Mouse (Mus musculus) spleen, postnatal 36 days (tissue): ENCODE measurements at regions not wholly inside any gene's neighbourhood (a gene's known extent, or its start where the extent isn't known, plus 50 kb on each side); places are given as distances from the start of the nearest gene placed in this dataset.

Experiments
- DNase-seq, 2 experiments: peaks; one replicate each; pipeline ENCODE4 v3.0.0; 2022; ENCODE audit warnings: low spot score in 2 of 2, mixed read lengths in 1 of 2

DNA sequence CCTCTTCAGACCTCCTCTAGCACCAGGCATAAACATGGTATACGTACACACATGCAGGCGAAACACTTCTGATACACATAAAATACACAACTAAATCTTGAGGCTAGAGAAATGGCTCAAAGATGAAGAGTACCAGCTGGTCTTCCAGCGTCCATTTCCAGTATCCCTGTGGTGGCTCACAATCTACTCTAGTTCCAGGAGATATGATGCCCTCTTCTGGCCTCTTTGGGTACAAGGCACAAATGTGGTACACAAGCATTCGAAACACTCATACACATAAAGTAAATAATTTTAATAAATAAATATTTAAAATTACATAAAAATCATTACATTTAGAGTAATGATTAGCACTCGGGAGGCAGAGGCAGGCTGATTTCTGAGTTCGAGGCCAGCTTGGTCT, 50.7 kb upstream of the Rabgap1l start:
- DNase-seq: peak in 1 of 2 experiments; percentile 9

DNA sequence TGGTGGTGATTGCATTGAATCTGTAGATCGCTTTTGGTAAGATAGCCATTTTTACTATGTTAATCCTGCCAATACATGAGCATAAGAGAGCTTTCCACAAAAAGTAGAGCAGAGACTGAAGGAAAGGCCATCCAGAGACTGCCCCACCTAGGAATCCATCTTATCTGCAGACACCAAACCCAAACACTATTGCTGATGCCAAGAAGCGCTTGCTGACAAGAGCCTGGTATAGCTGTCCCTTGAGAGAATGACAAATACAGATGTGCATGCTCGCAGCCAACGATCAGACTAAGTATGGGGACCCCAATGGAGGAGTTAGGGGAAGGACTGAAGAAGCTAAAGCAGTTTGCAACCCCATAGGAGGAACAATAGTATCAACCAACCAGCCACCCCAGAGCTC, 51.7 kb upstream of the Rabgap1l start:
- DNase-seq: peak; percentile 9 to 16

DNA sequence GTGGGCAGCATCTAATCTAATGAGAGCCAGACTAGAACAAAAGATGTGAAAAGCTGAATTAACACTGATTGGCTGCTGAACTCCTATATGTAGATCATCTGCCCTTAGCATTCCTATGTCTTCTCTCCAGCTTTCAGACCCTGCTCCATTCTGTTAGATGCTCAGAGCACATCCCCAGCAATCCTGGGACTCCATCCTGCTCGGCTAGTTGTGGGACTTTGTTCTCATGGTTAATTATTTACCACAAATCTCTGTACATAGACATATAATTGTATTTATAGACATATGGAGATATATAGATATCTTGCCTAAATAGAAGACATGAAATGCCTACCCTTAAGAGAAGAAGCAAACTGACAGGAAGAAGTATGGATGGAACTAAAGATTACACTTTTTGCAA, 55.5 kb upstream of the Rc3h1 start:
- no peak for DNase-seq

DNA sequence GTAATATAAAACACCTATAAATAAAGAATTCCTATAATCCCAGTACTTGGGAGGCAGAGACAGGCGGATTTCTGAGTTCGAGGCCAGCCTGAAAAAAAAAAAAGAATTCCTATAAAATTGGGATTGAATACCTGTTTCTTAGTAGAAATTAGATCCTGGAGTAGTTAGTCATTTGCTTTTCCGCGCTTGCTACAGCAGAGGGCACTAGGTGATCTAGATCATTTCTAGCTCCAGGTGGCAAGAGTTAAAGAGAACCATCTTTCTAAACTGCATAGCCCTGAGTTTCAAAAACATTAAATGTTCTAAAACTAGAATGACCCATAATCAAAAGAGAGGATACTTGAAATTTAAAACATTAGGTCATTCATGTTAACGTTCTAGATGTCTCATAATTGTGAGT, 51.8 kb upstream of the Rc3h1 start:
- DNase-seq: no peak

DNA sequence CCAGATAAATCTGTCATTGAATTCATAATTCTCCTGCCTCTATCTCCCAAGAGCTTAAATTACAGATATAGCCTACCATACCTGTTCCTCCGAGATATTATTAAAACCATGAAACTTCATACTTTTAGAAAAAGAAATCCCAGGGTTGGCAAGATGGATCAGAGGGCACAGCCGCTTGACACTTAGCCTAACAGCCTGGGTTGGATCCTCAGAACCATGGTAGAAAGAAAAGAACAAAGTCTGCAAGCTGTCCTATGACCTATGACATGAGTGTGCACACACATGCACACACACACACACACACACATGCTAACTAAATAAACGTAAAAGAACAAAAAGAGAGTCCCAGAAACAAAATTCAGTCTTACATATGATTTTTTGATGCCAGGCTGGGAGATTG, 50.8 kb upstream of the Rc3h1 start:
- DNase-seq: no peak

DNA sequence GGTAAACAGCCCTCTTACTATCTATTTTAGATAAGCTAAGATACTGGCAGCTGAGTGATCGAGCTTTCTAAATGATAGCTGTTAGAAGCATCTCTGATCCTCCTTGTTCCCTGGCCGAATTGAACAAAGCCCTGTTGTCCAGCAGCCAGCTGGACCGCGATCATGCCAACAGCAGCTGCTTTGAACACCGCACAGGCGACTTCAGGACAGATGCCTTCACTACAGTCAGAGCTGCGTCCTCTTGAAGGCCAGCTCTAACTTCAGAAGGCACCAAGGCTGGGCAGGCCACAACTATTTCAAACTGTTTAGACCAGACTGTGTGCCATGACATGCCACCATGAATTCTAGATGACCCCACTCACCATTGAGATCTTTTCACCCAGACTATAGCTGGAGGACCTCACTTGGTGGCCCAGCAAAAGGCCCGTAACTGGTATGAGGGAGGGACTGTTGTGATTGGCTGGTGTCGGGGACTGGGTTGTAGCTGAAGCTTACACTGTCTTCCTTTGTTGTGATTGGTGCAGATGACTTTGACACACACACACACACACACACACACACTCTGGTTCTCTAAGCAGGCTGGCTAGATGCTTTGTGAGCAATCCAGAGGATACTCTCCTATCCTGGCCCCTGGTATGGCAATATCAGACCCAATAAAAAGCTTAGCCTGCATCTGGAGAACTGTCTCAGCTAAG, 50.1 kb upstream of the Rc3h1 start:
- DNase-seq: no peak
